Mouse (Mus musculus): Measurements from ENCODE around the gene Gap43. TPM values are rescaled to one million over a fixed set of nuclear protein-coding genes. Genes with fewer than 3 reads are reported as not detected.

The Gap43 gene
- polyA plus RNA-seq, 2 experiments: 48.0 to 57.0 TPM

DNA sequence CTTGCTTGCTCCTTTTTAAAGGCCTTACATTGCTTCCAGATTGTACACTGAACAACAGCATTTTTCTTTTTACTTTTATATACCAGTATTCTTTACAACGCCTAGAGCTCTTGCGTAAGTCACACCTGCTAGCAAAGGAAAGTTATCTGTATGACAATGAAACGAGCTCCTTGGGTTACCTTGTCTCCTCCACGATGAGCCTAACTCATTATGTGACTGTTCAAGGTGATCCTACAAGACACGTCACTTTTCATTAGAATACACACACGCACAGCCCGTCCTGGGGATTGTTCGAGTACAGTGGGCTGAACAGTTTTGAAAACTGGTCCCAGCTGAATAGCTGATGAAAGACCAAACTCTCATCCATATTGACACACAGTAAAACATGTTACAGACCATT lies 63.2 kb downstream of the Gap43 start:
- no peaks in the 10 kb centered on the region for H3K27me3 ChIP-seq (ENCODE audit: control insufficient read depth, insufficient read depth, low read length)
- DNase-seq (ENCODE audit: low spot score): no peak
- no peak overlapping the region for H3K27ac ChIP-seq (replicated peaks; ENCODE audit: low read depth, low read length)
- 66% methylated on average over 8 of the region's 8 CpGs for WGBS
- peaks cover 2% of the 10 kb centered on the region; the same call in 1 of the 2 replicates for H3K4me1 ChIP-seq (ENCODE audit: control insufficient read depth, insufficient read depth, low read length)
- no peak for TF ChIP-seq POLR2A (IDR thresholded peaks at IDR 0.05; ENCODE audit: borderline replicate concordance, extremely low read depth, insufficient read depth, insufficient read length)
- no peak for ATAC-seq (ENCODE audit: low FRiP score, low read depth)
- H3K9ac ChIP-seq (ENCODE audit: low read depth, low read length, severe bottlenecking): no peak overlapping the region
- H3K4me3 ChIP-seq (replicated peaks; ENCODE audit: low read length): no peak overlapping the region
- no peaks in the 10 kb centered on the region for H3K36me3 ChIP-seq (ENCODE audit: control insufficient read depth, insufficient read depth, low read length)
- no peaks in the 10 kb centered on the region for H3K9me3 ChIP-seq (ENCODE audit: control insufficient read depth, low read length)
- H3K4me2 ChIP-seq (replicated peaks; ENCODE audit: low read depth, low read length, severe bottlenecking): no peak overlapping the region

DNA sequence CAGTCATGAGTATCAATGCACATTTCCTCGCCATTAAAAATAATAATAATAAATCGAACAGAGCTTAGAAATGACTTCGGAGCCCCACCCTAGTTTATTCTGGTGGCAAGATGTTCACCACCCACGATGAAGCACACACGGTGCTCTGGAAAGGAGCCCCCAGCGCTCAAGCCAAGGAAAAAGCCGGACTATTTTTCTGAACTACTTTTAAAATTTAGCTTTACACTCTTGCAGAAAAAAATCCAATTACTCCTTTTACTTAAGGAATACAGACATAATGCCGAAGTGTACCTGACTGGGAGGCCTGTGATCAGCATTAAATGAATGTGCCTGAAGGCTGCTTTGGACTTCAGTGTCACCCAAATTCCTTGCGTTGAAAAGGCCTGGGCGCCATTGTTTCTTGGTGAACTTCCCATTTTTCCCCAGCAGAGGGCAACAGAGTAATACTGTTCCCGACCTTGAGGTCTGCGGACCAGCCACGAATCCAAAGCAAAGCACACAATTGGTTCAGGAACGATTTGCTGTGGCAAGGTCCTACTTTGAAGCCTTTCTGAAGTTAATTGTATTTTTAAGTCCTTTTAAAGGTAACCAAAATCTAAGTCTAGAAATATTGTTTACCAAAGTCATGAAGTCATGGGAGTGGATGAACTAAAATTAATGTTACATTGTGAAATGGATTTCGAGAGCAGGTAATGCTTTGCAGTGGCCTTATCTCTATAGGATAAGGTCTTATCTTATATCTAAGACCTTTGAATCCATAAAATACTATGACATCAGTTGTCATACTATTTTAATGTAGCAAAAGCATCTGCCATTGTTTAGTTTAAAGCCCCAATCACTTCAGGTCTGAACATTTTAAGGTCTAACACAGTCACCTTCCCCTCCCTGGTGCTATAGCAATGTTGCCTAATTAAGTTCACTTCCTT lies 64.0 kb downstream of the Gap43 start:
- DNase-seq (ENCODE audit: low spot score) (peak; percentile 84), ATAC-seq (ENCODE audit: low FRiP score, low read depth) (peak; percentile 74; the same call in 1 of the 2 replicates)
- no peak for TF ChIP-seq POLR2A (IDR thresholded peaks at IDR 0.05; ENCODE audit: borderline replicate concordance, extremely low read depth, insufficient read depth, insufficient read length)
- Histone ChIP-seq H3K4me2 (replicated peaks; ENCODE audit: low read depth, low read length, severe bottlenecking) (no peak overlapping the region), H3K27ac (replicated peaks; ENCODE audit: low read depth, low read length) (no peak overlapping the region), H3K36me3 (ENCODE audit: control insufficient read depth, insufficient read depth, low read length) (no peaks in the 10 kb centered on the region), H3K27me3 (ENCODE audit: control insufficient read depth, insufficient read depth, low read length) (no peaks in the 10 kb centered on the region), H3K9me3 (ENCODE audit: control insufficient read depth, low read length) (no peaks in the 10 kb centered on the region), H3K4me1 (ENCODE audit: control insufficient read depth, insufficient read depth, low read length) (peaks cover 2% of the 10 kb centered on the region; the same call in 1 of the 2 replicates), H3K9ac (ENCODE audit: low read depth, low read length, severe bottlenecking) (no peak overlapping the region), H3K4me3 (replicated peaks; ENCODE audit: low read length) (no peak overlapping the region)
- 32% methylated on average over 15 of the region's 15 CpGs for WGBS

DNA sequence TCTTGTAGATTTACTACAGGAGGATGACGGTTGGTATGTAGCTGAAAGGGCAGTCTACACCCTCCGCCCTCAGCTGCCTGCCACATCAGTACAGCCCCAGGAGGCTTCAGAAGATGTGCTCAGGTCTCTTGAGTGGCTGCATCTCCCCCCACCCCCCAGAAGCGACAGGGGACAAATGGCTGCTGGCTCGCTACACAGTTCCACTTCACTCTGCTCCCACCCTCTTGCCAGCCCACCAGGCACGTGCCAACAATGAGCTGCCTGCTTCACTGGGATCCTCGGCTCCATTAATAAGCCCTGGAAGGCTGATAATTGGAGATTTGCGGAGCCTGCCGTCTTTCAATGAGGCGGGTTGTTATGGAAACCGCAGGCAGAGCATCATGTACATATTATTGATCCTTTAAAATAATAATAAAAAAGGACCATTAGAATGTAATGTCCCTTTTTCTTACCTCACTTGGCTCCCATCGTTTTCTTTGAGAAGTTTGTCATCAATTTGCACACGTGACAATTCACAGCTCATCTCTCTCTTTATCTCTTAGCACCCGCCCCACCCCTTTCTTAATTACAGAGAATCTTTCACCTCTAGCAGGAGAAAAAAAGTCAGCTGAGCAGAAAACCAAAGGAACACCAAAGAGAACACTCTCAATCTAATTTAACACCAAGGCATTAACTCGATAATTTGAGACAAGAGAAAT lies 64.8 kb downstream of the Gap43 start:
- TF ChIP-seq POLR2A (IDR thresholded peaks at IDR 0.05; ENCODE audit: borderline replicate concordance, extremely low read depth, insufficient read depth, insufficient read length): no peak
- WGBS: 37% methylated on average over 14 of the region's 14 CpGs
- DNase-seq (ENCODE audit: low spot score): no peak

DNA sequence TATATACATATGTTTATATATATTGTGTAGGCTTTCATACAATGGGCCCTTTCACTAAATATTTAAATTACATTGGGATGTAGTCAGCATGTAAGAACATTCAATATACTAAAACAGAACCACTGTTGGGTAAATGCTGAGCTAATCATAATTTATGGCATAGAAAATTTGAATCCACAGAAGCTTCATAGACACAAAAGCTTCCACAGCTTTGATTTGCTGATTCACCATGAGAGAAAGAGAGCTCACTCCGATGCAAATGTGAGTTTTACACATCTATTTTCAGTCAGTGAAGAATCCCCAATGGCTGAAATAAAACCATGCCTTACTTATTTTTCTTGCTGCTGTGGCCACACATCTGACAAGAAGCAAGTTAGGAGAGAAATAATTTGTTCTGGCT lies 69.2 kb downstream of the Gap43 start:
- no peak for ATAC-seq (ENCODE audit: low FRiP score, low read depth)
- no peak for TF ChIP-seq POLR2A (IDR thresholded peaks at IDR 0.05; ENCODE audit: borderline replicate concordance, extremely low read depth, insufficient read depth, insufficient read length)

More for the DNA sequence above, 64.8 kb downstream of the Gap43 start:
- Histone ChIP-seq H3K9ac (ENCODE audit: low read depth, low read length, severe bottlenecking) (no peak overlapping the region), H3K9me3 (ENCODE audit: control insufficient read depth, low read length) (no peaks in the 10 kb centered on the region), H3K27me3 (ENCODE audit: control insufficient read depth, insufficient read depth, low read length) (no peaks in the 10 kb centered on the region), H3K27ac (replicated peaks; ENCODE audit: low read depth, low read length) (no peak overlapping the region), H3K4me2 (replicated peaks; ENCODE audit: low read depth, low read length, severe bottlenecking) (no peak overlapping the region), H3K4me1 (ENCODE audit: control insufficient read depth, insufficient read depth, low read length) (peaks cover 2% of the 10 kb centered on the region; the same call in 1 of the 2 replicates), H3K36me3 (ENCODE audit: control insufficient read depth, insufficient read depth, low read length) (no peaks in the 10 kb centered on the region), H3K4me3 (replicated peaks; ENCODE audit: low read length) (no peak overlapping the region)
- no peak for ATAC-seq (ENCODE audit: low FRiP score, low read depth)

DNA sequence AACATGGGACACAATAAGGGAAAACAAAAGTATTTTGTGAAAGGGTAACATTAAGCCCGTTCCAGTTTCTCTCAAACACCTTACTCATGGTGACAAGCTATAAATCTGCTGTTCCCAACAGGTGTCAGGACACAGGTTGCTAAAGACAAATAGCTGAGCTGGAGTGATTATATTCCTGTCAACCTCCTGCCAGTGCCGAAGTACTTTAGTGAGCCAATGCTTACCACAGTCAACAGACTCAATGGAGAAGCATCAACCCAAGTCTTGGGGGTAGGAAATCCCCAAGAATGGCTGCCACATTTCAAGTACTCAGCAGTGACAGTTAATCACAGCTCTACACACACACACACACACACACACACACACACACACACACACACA lies 70.9 kb downstream of the Gap43 start:
- Histone ChIP-seq H3K27me3 (ENCODE audit: control insufficient read depth, insufficient read depth, low read length) (no peaks in the 10 kb centered on the region), H3K4me3 (replicated peaks; ENCODE audit: low read length) (no peak overlapping the region), H3K36me3 (ENCODE audit: control insufficient read depth, insufficient read depth, low read length) (no peaks in the 10 kb centered on the region), H3K9ac (ENCODE audit: low read depth, low read length, severe bottlenecking) (no peak overlapping the region), H3K4me1 (ENCODE audit: control insufficient read depth, insufficient read depth, low read length) (no peaks in the 10 kb centered on the region), H3K9me3 (ENCODE audit: control insufficient read depth, low read length) (no peaks in the 10 kb centered on the region), H3K4me2 (replicated peaks; ENCODE audit: low read depth, low read length, severe bottlenecking) (no peak overlapping the region), H3K27ac (replicated peaks; ENCODE audit: low read depth, low read length) (no peak overlapping the region)
- no peak for TF ChIP-seq POLR2A (IDR thresholded peaks at IDR 0.05; ENCODE audit: borderline replicate concordance, extremely low read depth, insufficient read depth, insufficient read length)
- DNase-seq (ENCODE audit: low spot score) (no peak), ATAC-seq (ENCODE audit: low FRiP score, low read depth) (peak; percentile 30; the same call in 1 of the 2 replicates)
- 63% methylated on average over 2 of the region's 2 CpGs for WGBS

More for the DNA sequence above, 69.2 kb downstream of the Gap43 start:
- Histone ChIP-seq H3K4me2 (replicated peaks; ENCODE audit: low read depth, low read length, severe bottlenecking) (no peak overlapping the region), H3K9me3 (ENCODE audit: control insufficient read depth, low read length) (no peaks in the 10 kb centered on the region), H3K27me3 (ENCODE audit: control insufficient read depth, insufficient read depth, low read length) (no peaks in the 10 kb centered on the region), H3K4me1 (ENCODE audit: control insufficient read depth, insufficient read depth, low read length) (0 out of 2 replicates have a peak, but pooled peaks cover 2% of the 10 kb centered on the region), H3K4me3 (replicated peaks; ENCODE audit: low read length) (no peak overlapping the region), H3K27ac (replicated peaks; ENCODE audit: low read depth, low read length) (no peak overlapping the region), H3K36me3 (ENCODE audit: control insufficient read depth, insufficient read depth, low read length) (no peaks in the 10 kb centered on the region), H3K9ac (ENCODE audit: low read depth, low read length, severe bottlenecking) (no peak overlapping the region)
- DNase-seq (ENCODE audit: low spot score): no peak
- WGBS: 81% methylated on average over 1 of the region's 1 CpGs

Data from limb, embryonic 14.5 days (tissue).